Mouse (Mus musculus): ENCODE data around the gene C7. TPM values are rescaled to one million over a fixed set of nuclear protein-coding genes. Genes with fewer than 3 reads are reported as not detected.
A peak's percentile ranks its signal among the peaks of the same experiment; 100 is the strongest.
"Not testable (repeated sequence)": the region's sequence is repeated elsewhere in the genome, so short reads cannot be mapped to it uniquely, and the experiment has no call there.

The C7 gene
- total and polyA plus RNA-seq, 2 experiments from 2014 or later = 0.05 to 0.11 TPM

GRCm38 (mm10) chr15:5068801-5069518, 5.4 kb upstream of the C7 start:
- no peaks in the 10 kb centered on the region for H3K36me3 ChIP-seq (ENCODE audit: insufficient read depth)
- peak; percentile 88 for TF ChIP-seq CTCF (IDR thresholded peaks at IDR 0.05; ENCODE audit: low read depth)
- no peaks in the 10 kb centered on the region for H3K27me3 ChIP-seq (ENCODE audit: insufficient read depth, low read length)
- no peak overlapping the region for H3K4me2 ChIP-seq (ENCODE audit: low read depth)
- H3K4me3 ChIP-seq (ENCODE audit: low read depth, low read length) = no peak overlapping the region
- no peaks in the 10 kb centered on the region for H3K9me3 ChIP-seq (ENCODE audit: low read length)
- H3K4me1 ChIP-seq (ENCODE audit: insufficient read depth) = no peaks in the 10 kb centered on the region
- ATAC-seq = peak; percentile 85
- H3K9ac ChIP-seq = no peak overlapping the region
- H3K27ac ChIP-seq (ENCODE audit: low read depth, low read length) = no peak overlapping the region
- 58% methylated on average over 15 of the region's 15 CpGs for WGBS
- peak; percentile 68 for DNase-seq

DNA sequence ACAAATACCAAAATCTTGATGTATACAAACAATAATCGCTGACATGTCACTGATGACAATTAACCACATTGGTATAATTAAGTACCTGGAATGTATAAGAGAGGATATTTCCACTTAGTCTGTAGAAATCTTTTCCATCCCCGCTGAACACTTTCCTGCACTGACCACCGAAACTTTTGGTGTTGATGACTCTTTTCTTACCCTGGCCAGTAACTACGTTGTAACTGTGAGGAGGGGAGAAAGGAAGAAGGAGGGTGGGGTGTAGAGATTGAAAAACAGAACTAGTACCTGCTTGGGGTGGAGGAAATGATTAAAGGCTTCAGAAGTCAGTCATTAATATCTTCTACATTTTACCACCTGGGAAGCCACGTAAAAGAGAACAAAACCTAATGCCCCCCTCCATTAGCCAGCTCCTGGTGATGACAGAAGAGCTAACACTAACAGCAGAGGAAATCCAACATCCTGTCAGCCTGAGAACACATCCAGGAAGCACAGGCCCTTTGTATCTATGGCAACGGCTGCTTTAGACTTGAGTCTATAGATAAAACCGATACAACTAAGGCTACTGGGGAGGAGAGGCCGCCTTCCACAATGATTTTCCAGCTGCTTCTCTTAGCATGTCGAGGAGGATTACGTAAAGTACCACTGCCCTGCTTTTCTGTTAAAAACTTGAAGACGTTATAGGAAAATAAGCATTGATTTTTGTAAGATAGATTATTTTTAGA, 17.8 kb downstream of the C7 start:
- DNase-seq = peak; percentile 54
- no peak overlapping the region for H3K4me3 ChIP-seq (ENCODE audit: low read depth, low read length)

GRCm38 (mm10) chr15:5029256-5029655, 34.3 kb downstream of the C7 start:
- no peak for TF ChIP-seq CTCF (IDR thresholded peaks at IDR 0.05; ENCODE audit: low read depth)
- H3K27me3 ChIP-seq (ENCODE audit: insufficient read depth, low read length) = no peaks in the 10 kb centered on the region
- H3K36me3 ChIP-seq (ENCODE audit: insufficient read depth) = no peaks in the 10 kb centered on the region
- no peak overlapping the region for H3K4me3 ChIP-seq (ENCODE audit: low read depth, low read length)
- H3K9ac ChIP-seq = no peak overlapping the region
- H3K9me3 ChIP-seq (ENCODE audit: low read length) = no peaks in the 10 kb centered on the region
- DNase-seq = no peak
- no peaks in the 10 kb centered on the region for H3K4me1 ChIP-seq (ENCODE audit: insufficient read depth)
- 84% methylated on average over 4 of the region's 4 CpGs for WGBS
- no peak for ATAC-seq
- no peak overlapping the region for H3K27ac ChIP-seq (ENCODE audit: low read depth, low read length)
- H3K4me2 ChIP-seq (ENCODE audit: low read depth) = no peak overlapping the region

More for the DNA sequence above, 17.8 kb downstream of the C7 start:
- no peak overlapping the region for H3K9ac ChIP-seq
- H3K4me2 ChIP-seq (ENCODE audit: low read depth) = no peak overlapping the region; the same call in 1 of the 2 replicates
- no peaks in the 10 kb centered on the region for H3K9me3 ChIP-seq (ENCODE audit: low read length)
- no peak overlapping the region; the same call in 1 of the 2 replicates for H3K27ac ChIP-seq (ENCODE audit: low read depth, low read length)
- 52% methylated on average over 11 of the region's 11 CpGs for WGBS
- no peak for TF ChIP-seq CTCF (IDR thresholded peaks at IDR 0.05; ENCODE audit: low read depth)
- H3K36me3 ChIP-seq (ENCODE audit: insufficient read depth) = no peaks in the 10 kb centered on the region
- H3K27me3 ChIP-seq (ENCODE audit: insufficient read depth, low read length) = no peaks in the 10 kb centered on the region
- peak; percentile 95 for ATAC-seq
- H3K4me1 ChIP-seq (ENCODE audit: insufficient read depth) = no peaks in the 10 kb centered on the region; the same call in 1 of the 2 replicates

DNA sequence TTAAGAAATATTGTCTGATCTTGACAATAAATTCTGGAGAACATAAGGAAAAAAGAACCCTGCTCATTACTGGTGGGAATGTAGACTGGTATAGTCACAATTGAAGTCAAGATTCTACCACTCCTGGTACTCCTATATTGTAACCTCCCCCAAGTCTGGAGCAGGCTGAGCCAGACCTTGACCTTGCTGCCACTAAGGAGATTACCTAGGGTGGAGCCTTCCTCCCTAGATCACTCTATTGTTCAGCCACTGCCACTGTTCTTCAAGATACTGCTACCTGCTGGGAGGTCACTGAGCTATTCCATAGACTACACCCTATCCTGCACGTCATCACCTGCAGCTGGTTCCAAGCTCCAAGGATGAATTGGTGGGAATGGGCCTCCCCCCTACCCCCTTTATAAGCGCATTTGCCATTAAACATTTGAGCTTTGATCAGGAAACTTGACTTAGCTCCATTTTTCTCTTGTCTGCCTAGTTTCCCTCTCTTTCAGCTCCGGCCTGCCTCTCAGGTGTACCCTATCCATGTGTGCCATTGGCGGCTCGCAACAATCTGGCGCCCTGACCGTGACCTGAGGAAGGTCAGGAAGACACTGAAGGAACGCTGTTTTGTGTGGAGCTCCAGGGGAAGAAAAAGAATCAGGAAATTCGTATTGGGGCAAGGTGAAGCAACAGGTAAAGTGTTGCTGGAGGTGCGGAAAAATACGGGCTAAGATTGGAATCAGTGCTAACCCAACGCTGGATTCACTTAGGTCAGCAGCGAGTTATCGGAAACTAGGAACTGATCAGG, 39.9 kb downstream of the C7 start:
- H3K4me3 ChIP-seq (ENCODE audit: low read depth, low read length); H3K9ac ChIP-seq; H3K4me2 ChIP-seq (ENCODE audit: low read depth); H3K27ac ChIP-seq (ENCODE audit: low read depth, low read length); H3K9me3 ChIP-seq (ENCODE audit: low read length); H3K27me3 ChIP-seq (ENCODE audit: insufficient read depth, low read length); H3K36me3 ChIP-seq (ENCODE audit: insufficient read depth); DNase-seq; H3K4me1 ChIP-seq (ENCODE audit: insufficient read depth); ATAC-seq: not testable (repeated sequence)
- WGBS = 91% methylated on average over 14 of the region's 14 CpGs

GRCm38 (mm10) chr15:5009644-5010107, 53.9 kb downstream of the C7 start:
- WGBS = 86% methylated on average over 11 of the region's 11 CpGs

GRCm38 (mm10) chr15:5003503-5004196, 59.9 kb downstream of the C7 start:
- Histone ChIP-seq H3K36me3 (ENCODE audit: insufficient read depth) (no peaks in the 10 kb centered on the region), H3K4me3 (ENCODE audit: low read depth, low read length) (no peak overlapping the region), H3K27me3 (ENCODE audit: insufficient read depth, low read length) (no peaks in the 10 kb centered on the region), H3K9me3 (ENCODE audit: low read length) (no peaks in the 10 kb centered on the region), H3K27ac (ENCODE audit: low read depth, low read length) (no peak overlapping the region), H3K4me2 (ENCODE audit: low read depth) (no peak overlapping the region), H3K4me1 (ENCODE audit: insufficient read depth) (no peaks in the 10 kb centered on the region), H3K9ac (no peak overlapping the region)
- DNase-seq = peak; percentile 46
- WGBS = 81% methylated on average over 6 of the region's 6 CpGs
- peak; percentile 76 for ATAC-seq
- no peak for TF ChIP-seq CTCF (IDR thresholded peaks at IDR 0.05; ENCODE audit: low read depth)

More at GRCm38 (mm10) chr15:5009644-5010107, 53.9 kb downstream of the C7 start:
- Histone ChIP-seq H3K4me1 (ENCODE audit: insufficient read depth) (no peaks in the 10 kb centered on the region), H3K9ac (no peak overlapping the region), H3K4me2 (ENCODE audit: low read depth) (no peak overlapping the region), H3K27ac (ENCODE audit: low read depth, low read length) (no peak overlapping the region), H3K9me3 (ENCODE audit: low read length) (no peaks in the 10 kb centered on the region), H3K4me3 (ENCODE audit: low read depth, low read length) (no peak overlapping the region), H3K27me3 (ENCODE audit: insufficient read depth, low read length) (no peaks in the 10 kb centered on the region), H3K36me3 (ENCODE audit: insufficient read depth) (no peaks in the 10 kb centered on the region)
- no peak for TF ChIP-seq CTCF (IDR thresholded peaks at IDR 0.05; ENCODE audit: low read depth)
- no peak for DNase-seq
- no peak for ATAC-seq

Data from forebrain, postnatal 0 days (tissue).